Mouse (Mus musculus) kidney, adult 8-10 months (tissue): ENCODE data around the gene Adam8.

Experiments used
- DNase-seq, 2 experiments: peaks; one replicate each; pipeline ENCODE4 v3.0.0; 2022

The Adam8 gene

DNA sequence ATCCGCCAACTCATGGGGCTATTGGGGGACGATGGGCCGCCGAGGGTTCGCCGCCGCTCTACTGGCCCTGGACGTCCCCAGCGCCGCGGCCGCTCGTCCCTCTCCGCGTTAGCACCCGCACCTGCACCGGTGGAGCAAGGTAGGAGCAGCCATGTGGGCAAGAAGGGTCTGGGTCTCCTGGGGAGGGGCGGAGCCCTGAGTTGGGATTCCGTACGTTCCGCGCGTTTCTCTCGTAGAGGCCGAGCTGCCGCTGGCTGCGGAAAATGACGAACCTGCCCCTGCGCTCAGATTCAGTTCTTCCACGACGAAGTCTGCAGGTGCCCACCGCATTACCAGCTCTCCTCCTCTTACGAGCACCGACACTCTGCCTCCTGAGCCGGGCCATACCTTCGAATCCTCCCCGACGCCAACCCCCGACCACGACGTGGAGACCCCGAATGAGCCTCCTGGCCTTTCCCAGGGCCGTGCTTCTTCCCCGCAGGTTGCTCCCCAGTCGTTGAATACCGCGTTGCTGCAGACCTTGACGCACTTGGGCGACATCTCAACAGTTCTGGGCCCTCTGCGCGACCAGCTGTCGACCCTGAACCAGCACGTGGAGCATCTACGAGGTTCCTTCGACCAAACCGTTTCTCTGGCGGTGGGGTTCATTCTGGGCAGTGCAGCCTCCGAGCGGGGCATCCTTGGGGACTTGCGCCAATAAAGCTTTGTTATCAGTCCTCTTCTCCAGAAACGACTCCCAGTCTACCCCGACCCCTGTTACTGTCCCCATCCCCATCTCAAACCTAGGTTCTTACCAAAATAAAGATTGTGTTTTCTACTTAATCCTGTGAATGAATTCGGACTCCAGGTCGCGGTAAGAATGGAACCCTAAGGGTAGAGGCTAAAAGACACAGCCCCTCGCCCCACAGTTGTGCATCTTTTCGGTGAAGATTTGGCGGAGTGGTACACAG lies 47.8 kb downstream of the Adam8 start:
- no peak for DNase-seq

DNA sequence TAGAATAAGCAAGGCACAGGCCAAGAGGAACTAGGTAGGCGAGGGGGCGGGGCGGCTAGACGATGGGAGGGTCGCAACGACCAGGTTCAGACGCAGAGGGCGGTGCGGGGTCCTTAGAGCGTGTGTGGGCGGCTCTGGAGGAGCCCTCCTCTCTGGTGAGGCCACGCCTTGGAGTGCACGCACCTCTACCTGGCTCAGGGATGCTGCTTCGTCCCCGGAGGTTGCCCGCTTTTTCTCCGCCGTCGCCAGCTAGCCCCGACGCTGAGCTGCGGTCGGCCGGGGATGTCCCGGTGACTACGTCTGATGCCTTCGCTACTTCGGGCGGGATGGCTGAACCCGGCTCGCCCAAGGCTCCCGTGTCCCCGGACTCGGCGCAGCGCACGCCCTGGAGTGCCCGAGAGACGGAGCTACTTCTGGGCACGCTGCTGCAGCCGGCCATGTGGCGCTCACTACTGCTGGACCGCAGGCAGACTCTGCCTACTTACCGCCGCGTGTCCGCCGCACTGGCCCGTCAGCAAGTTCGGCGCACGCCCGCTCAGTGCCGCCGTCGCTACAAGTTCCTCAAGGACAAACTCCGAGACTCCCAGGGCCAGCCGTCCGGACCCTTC lies 48.6 kb downstream of the Adam8 start, which contains the start of gene Utf1:
TSS of gene Utf1 (plus strand) at position 116 of the 608 bp plus-strand sequence.
- peak in 1 of 2 experiments; percentile 12 for DNase-seq

DNA sequence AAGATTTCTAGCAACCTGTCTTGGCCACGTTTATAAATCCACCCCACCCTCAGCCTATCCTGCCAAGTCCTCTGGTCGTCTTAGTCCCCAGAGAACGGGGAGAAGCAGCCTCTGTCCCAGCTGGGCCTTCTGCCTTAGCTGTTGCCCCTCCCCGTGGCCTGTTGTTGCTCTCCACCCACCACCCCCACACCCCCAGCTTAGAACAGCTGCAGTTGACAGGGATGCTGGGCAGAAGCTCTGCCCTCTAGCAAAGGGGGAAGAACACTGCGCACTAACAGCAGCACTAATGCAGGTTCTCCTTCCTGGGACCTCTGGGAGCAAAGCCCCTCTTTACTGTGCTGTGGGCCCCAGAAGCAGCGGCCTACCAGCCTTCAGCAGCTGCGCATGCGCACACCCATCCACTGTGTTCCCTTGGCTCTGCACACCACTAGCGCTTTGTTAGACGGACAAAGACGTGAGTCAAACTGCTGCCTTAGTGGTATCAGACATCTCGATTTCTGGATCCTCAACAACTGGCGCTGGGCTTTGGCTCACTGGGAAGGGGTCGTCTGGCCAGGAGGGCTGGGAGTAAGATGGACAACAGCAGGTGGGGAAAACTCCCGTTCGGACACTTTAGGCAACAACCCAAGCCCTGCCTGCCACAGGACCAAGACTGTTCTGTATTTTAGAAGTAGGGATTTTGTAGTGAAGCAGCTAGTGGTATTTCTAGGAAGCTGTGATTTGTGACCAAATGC lies 51.7 kb downstream of the Adam8 start:
- DNase-seq: no peak

DNA sequence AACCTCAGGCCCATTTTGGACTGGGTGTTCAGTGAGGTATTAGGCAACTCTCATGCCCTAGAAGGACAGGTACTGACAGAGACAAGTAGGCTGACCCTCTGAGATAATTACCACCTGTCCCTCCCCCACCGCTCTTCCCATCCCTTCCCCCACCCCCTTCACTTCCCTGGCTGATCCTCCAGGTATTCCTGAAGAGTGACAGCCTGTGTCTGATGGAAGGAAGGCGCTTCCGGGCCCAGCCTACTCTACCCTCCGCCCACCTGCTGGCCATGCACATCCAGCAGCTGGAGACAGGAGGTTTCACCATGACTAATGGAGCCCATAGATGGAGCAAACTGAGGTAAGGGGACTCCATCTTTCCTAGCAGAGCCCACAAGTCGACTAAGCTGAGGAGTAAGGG lies 54.6 kb downstream of the Adam8 start:
- DNase-seq: no peak

DNA sequence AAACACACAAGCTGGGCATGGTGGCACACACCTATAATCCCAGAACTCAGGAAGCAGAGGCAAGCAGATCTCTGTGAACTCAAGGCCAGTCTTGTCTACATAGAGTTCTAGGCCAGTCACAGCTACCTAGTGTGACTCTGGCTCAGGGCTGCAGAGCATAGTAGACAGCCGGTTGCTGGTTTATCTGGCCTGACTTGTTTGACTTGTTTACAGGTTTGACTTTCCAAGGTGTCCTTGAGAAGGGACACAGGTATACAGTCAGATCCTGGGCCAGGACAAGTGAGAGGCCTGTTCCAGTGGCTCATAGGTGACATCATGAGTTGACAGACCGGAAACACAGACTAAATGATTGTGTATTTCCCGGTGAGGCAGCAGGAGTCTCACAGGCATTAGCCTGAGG lies 55.2 kb downstream of the Adam8 start:
- DNase-seq: no peak

DNA sequence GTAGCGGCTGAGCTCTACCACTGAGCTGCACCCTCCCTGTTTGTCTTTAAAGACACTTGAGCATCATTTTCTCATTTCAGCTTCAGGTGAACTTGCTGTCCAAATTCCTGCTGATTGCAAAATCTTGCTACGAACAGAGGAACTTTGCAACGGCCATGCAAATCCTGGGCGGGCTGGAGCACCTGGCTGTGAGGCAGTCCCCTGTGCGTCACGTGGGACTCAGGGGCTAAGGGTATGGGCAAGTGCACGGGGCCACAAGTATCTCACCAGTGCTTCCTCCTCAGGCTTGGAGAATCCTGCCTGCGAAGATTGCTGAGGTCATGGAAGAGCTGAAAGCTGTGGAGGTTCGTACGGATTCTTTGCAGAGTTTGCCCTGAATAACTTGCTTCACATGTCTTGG lies 55.7 kb downstream of the Adam8 start:
- DNase-seq: no peak

DNA sequence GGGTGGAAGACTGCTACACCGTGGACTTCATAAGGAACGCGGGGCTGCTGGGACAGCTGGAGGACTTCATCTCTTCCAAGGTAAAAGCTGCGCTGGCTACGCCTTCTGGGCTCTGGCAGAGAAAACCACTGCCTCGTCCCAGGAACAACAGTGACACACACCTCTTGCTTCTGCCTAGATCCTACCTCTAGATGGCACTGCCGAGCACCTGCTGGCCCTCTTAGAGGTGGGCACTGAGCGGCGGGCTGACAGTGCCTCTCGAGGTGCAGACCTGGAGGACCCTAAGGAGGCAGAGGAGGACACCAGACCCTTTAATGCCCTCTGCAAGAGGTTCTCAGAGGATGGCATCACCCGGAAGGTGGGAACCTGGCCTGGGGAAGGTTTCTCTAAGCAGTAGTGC lies 61.6 kb downstream of the Adam8 start:
- DNase-seq: peak in 1 of 2 experiments; percentile 15
